Mouse (Mus musculus) CD8-positive naive resting alpha-beta T cell, adult 2 months (primary cell): Measurements from ENCODE around the gene Nfatc2ip.

ENCODE experiments used
- DNase-seq, 2 experiments: peaks; one replicate each; pipeline ENCODE4 v3.0.0; 2022; ENCODE audit warnings: low read depth in 2 of 2, low spot score in 2 of 2

Gene Nfatc2ip

GRCm38 (mm10) chr7:126356793-126357591 lies 39.5 kb downstream of the Nfatc2ip start:
- DNase-seq, result no peak

GRCm38 (mm10) chr7:126355847-126356597 lies 40.5 kb downstream of the Nfatc2ip start:
- no peak for DNase-seq

- no peak for DNase-seq
Observed at GRCm38 (mm10) chr7:126354738-126355614, 41.6 kb downstream of the Nfatc2ip start.

GRCm38 (mm10) chr7:126353994-126354365 lies 42.6 kb downstream of the Nfatc2ip start:
- DNase-seq, result no peak

GRCm38 (mm10) chr7:126353251-126353993 lies 43.1 kb downstream of the Nfatc2ip start:
- DNase-seq, result no peak

- no peak for DNase-seq
Observed at GRCm38 (mm10) chr7:126351419-126351951, 45.1 kb downstream of the Nfatc2ip start.

GRCm38 (mm10) chr7:126350748-126351418 lies 45.7 kb downstream of the Nfatc2ip start:
- no peak for DNase-seq

- no peak for DNase-seq
Observed at GRCm38 (mm10) chr7:126348293-126348692, 48.2 kb downstream of the Nfatc2ip start.

GRCm38 (mm10) chr7:126347098-126347497 lies 49.4 kb downstream of the Nfatc2ip start:
- DNase-seq, result no peak

- DNase-seq, result no peak
Observed at GRCm38 (mm10) chr7:126345969-126346368, 50.6 kb downstream of the Nfatc2ip start.

GRCm38 (mm10) chr7:126345557-126345956 lies 51.0 kb downstream of the Nfatc2ip start:
- no peak for DNase-seq

- DNase-seq, result no peak
Observed at GRCm38 (mm10) chr7:126340896-126341295, 55.6 kb downstream of the Nfatc2ip start.

- DNase-seq, result no peak
Observed at GRCm38 (mm10) chr7:126340206-126340618, 56.3 kb downstream of the Nfatc2ip start.

GRCm38 (mm10) chr7:126339521-126339971 lies 57.0 kb downstream of the Nfatc2ip start:
- DNase-seq, result peak; percentile 40 to 47

- DNase-seq, result no peak
Observed at GRCm38 (mm10) chr7:126338906-126339305, 57.6 kb downstream of the Nfatc2ip start.

- no peak for DNase-seq
Observed at GRCm38 (mm10) chr7:126335556-126335955, 61.0 kb downstream of the Nfatc2ip start.
